Mouse (Mus musculus): ENCODE measurements around the gene Rin3. TPM values are rescaled to one million over a fixed set of nuclear protein-coding genes. Genes with fewer than 3 reads are reported as not detected.

Gene Rin3
- polyA plus RNA-seq, 1 experiment: 25.4 TPM

DNA sequence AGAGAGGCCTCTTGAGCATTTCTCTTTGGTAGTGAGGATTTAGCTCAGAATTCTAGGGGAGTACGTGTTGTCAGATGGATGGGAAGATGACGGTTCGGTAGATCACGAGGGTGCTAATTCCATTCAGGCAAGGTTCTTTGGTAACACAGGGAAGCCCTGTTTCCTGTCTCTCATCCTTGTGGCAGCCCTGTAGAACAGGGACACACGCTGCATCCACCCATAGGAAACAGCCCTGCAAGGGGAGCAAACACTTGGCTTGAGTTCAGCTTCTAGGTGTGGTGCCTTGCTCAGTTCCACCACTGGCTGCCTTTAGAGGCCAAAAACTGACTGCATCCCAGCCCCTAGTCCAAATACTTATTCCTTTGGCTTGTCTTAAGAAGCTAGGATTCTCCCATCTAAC lies 39.0 kb downstream of the Rin3 start:
- DNase-seq: no peak
- TF ChIP-seq CTCF (IDR thresholded peaks at IDR 0.05; ENCODE audit: borderline replicate concordance, control insufficient read depth, extremely low read depth, insufficient read depth, low read length, poor library complexity) (no peak), POLR2A (IDR thresholded peaks at IDR 0.05; ENCODE audit: control insufficient read depth, extremely low read depth, insufficient read depth, low read length, poor library complexity) (no peak)
- Histone ChIP-seq H3K4me1 (replicated peaks; ENCODE audit: control insufficient read depth, insufficient read depth, low read length) (peaks cover 2% of the 10 kb centered on the region; the same call in 1 of the 2 replicates), H3K27ac (ENCODE audit: control insufficient read depth, insufficient read depth, low read length) (no peak overlapping the region), H3K27me3 (ENCODE audit: control insufficient read depth, insufficient read depth, low read length) (no peaks in the 10 kb centered on the region), H3K36me3 (ENCODE audit: control insufficient read depth, insufficient read depth, low read length) (no peaks in the 10 kb centered on the region), H3K4me3 (ENCODE audit: control insufficient read depth, insufficient read depth, low read length) (no peak overlapping the region)
- WGBS: 92% methylated on average over 5 of the region's 5 CpGs

DNA sequence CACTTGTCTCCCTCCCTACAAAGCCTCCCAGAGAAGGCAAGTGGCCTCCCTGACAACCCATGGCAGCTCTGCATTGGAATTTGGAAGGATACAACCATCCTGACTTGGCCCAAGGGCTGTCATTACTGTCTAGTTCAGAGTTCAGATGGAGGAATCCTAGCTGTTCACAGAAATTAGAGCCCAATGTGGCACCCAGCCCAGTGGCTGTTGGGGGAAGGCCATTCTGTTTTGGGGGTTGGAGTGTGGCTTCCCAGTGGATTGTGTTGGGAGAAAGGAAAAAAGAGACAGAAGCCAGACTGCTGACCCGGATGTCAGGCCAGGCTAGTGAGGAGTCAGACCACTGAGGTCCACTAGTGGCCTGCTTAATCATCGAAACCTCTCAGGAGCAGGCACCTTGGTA lies 40.5 kb downstream of the Rin3 start:
- 90% methylated on average over 2 of the region's 2 CpGs for WGBS
- DNase-seq: no peak
- Histone ChIP-seq H3K36me3 (ENCODE audit: control insufficient read depth, insufficient read depth, low read length) (no peaks in the 10 kb centered on the region), H3K27me3 (ENCODE audit: control insufficient read depth, insufficient read depth, low read length) (no peaks in the 10 kb centered on the region), H3K27ac (ENCODE audit: control insufficient read depth, insufficient read depth, low read length) (no peak overlapping the region), H3K4me1 (replicated peaks; ENCODE audit: control insufficient read depth, insufficient read depth, low read length) (0 out of 2 replicates have a peak, but pooled peaks cover 2% of the 10 kb centered on the region), H3K4me3 (ENCODE audit: control insufficient read depth, insufficient read depth, low read length) (no peak overlapping the region)
- TF ChIP-seq POLR2A (IDR thresholded peaks at IDR 0.05; ENCODE audit: control insufficient read depth, extremely low read depth, insufficient read depth, low read length, poor library complexity) (no peak), CTCF (IDR thresholded peaks at IDR 0.05; ENCODE audit: borderline replicate concordance, control insufficient read depth, extremely low read depth, insufficient read depth, low read length, poor library complexity) (no peak)

DNA sequence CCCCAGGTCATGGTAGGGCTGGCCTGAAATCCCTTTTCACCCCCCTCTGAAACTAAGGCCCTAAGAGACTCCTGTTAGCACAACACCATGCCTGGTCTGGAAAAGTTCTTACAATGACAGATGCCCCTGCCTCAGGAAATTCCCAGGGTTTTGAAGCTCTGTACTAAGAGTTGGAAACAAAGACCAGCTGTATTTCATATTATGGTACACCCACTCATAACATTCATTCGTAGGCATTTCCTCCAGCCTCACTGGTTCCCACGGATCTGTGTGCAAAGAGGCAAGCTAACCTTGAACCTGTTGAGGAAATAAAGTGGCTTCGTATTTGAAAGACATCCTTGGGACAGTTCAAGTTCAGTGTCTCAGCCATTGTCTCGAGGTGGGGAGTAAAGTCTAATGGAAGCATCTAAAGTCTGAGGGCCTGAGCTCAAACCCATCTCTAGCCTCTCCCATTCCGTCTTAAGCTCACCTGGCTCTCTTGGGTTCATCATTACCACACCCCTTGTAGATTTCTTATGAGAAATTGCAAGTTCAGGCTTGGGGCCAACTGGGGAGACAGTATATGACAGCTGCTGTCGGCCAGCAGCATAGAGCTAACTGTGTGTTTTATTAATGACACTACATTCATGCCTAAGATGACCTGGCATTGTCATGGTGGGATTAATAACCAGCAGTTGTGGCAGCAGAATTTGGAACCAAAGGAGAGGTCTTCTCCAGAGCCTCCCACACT lies 41.5 kb downstream of the Rin3 start:
- no peaks in the 10 kb centered on the region for H3K36me3 ChIP-seq (ENCODE audit: control insufficient read depth, insufficient read depth, low read length)
- H3K27me3 ChIP-seq (ENCODE audit: control insufficient read depth, insufficient read depth, low read length): no peaks in the 10 kb centered on the region
- TF ChIP-seq POLR2A (IDR thresholded peaks at IDR 0.05; ENCODE audit: control insufficient read depth, extremely low read depth, insufficient read depth, low read length, poor library complexity) (no peak), CTCF (IDR thresholded peaks at IDR 0.05; ENCODE audit: borderline replicate concordance, control insufficient read depth, extremely low read depth, insufficient read depth, low read length, poor library complexity) (no peak)
- no peak overlapping the region for H3K27ac ChIP-seq (ENCODE audit: control insufficient read depth, insufficient read depth, low read length)
- DNase-seq: no peak
- H3K4me1 ChIP-seq (replicated peaks; ENCODE audit: control insufficient read depth, insufficient read depth, low read length): 0 out of 2 replicates have a peak, but pooled peaks cover 2% of the 10 kb centered on the region
- no peak overlapping the region for H3K4me3 ChIP-seq (ENCODE audit: control insufficient read depth, insufficient read depth, low read length)
- 91% methylated on average over 6 of the region's 6 CpGs for WGBS

DNA sequence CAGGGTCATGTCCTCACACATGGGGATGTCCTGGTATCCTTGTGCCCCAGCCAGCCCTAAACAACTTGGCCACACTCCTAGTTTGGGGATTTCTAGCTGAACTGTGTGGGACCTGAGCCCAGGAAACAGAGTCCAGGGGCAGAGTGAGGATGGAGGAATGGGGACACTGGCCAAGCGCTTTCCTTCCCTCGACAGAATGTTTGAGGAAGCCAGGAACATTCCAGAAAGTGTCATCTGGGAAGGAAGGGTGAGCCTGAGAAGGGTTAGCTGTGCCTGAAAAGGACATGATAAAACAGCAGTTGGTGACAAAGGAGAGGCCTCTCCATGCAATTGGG lies 42.0 kb downstream of the Rin3 start:
- Histone ChIP-seq H3K36me3 (ENCODE audit: control insufficient read depth, insufficient read depth, low read length) (no peaks in the 10 kb centered on the region), H3K27me3 (ENCODE audit: control insufficient read depth, insufficient read depth, low read length) (no peaks in the 10 kb centered on the region), H3K4me1 (replicated peaks; ENCODE audit: control insufficient read depth, insufficient read depth, low read length) (peaks cover 3% of the 10 kb centered on the region; the same call in 1 of the 2 replicates), H3K4me3 (ENCODE audit: control insufficient read depth, insufficient read depth, low read length) (no peak overlapping the region), H3K27ac (ENCODE audit: control insufficient read depth, insufficient read depth, low read length) (no peak overlapping the region)
- no peak for TF ChIP-seq POLR2A (IDR thresholded peaks at IDR 0.05; ENCODE audit: control insufficient read depth, extremely low read depth, insufficient read depth, low read length, poor library complexity)
- TF ChIP-seq CTCF (IDR thresholded peaks at IDR 0.05; ENCODE audit: borderline replicate concordance, control insufficient read depth, extremely low read depth, insufficient read depth, low read length, poor library complexity): no peak
- WGBS: 88% methylated on average over 2 of the region's 2 CpGs
- DNase-seq: no peak

DNA sequence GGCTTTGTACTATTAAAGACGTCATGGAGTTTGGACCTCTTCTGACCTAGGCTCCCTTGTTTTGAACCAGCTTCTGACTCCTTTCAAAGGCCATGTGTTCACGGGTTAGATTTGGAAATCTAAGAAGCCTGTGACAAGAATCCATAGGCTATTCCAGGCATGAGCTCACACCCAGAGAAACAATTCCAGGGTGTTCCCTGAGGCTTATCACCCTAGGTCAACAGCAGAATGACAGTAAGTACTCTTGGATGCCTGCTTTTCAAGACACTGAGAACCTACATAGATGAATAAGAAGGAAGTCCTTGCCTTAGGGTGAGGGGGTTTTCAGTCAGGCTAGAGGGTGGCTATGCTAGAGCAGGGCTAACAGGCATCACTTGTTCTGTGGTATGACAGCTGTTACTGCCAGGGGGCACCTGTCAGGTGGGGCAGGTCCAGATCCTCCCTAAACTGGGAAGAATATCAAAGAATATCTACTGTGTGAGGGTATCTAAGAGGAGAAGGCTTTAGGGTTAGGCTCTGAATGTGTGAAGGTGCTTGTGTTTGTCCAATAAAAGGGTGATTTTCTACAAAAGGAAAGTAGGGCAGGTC lies 44.0 kb downstream of the Rin3 start:
- Histone ChIP-seq H3K36me3 (ENCODE audit: control insufficient read depth, insufficient read depth, low read length) (no peaks in the 10 kb centered on the region), H3K27ac (ENCODE audit: control insufficient read depth, insufficient read depth, low read length) (no peak overlapping the region), H3K4me3 (ENCODE audit: control insufficient read depth, insufficient read depth, low read length) (no peak overlapping the region), H3K4me1 (replicated peaks; ENCODE audit: control insufficient read depth, insufficient read depth, low read length) (peaks cover 5% of the 10 kb centered on the region), H3K27me3 (ENCODE audit: control insufficient read depth, insufficient read depth, low read length) (no peaks in the 10 kb centered on the region)
- TF ChIP-seq CTCF (IDR thresholded peaks at IDR 0.05; ENCODE audit: borderline replicate concordance, control insufficient read depth, extremely low read depth, insufficient read depth, low read length, poor library complexity): no peak
- no peak for TF ChIP-seq POLR2A (IDR thresholded peaks at IDR 0.05; ENCODE audit: control insufficient read depth, extremely low read depth, insufficient read depth, low read length, poor library complexity)
- DNase-seq: no peak
- 93% methylated on average over 2 of the region's 2 CpGs for WGBS

DNA sequence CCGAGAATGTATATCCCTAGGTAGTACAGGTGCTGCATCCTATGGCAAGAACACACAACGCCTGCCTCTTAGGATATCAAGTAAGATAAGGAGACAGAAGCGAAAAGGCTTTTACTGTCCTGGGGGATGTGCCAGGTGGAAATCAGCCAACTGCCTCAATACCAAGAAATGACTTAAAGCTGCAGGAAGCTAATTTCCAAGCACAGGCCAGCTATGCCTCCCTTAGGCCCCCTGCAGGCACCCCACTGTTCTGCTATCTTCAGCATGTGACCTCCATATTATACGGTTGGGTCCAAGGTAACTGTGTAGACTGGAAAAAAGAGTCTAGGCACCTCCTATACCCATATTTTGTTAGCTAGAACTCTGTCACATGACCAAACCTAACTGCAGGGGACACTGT lies 44.7 kb downstream of the Rin3 start:
- Histone ChIP-seq H3K27ac (ENCODE audit: control insufficient read depth, insufficient read depth, low read length) (no peak overlapping the region), H3K4me1 (replicated peaks; ENCODE audit: control insufficient read depth, insufficient read depth, low read length) (peaks cover 5% of the 10 kb centered on the region), H3K4me3 (ENCODE audit: control insufficient read depth, insufficient read depth, low read length) (no peak overlapping the region), H3K36me3 (ENCODE audit: control insufficient read depth, insufficient read depth, low read length) (no peaks in the 10 kb centered on the region), H3K27me3 (ENCODE audit: control insufficient read depth, insufficient read depth, low read length) (no peaks in the 10 kb centered on the region)
- 90% methylated on average over 4 of the region's 4 CpGs for WGBS
- TF ChIP-seq POLR2A (IDR thresholded peaks at IDR 0.05; ENCODE audit: control insufficient read depth, extremely low read depth, insufficient read depth, low read length, poor library complexity) (no peak), CTCF (IDR thresholded peaks at IDR 0.05; ENCODE audit: borderline replicate concordance, control insufficient read depth, extremely low read depth, insufficient read depth, low read length, poor library complexity) (no peak)
- no peak for DNase-seq
